Mouse (Mus musculus) MEL (cell line): ENCODE measurements around the gene Med11. TPM values are rescaled to one million over a fixed set of nuclear protein-coding genes. Genes with fewer than 3 reads are reported as not detected.
A peak's percentile ranks its signal among the peaks of the same experiment; 100 is the strongest.

Source experiments
- DNase-seq: peaks from one replicate; pipeline ENCODE4 v3.0.0; 2011; ENCODE audit warnings: low read depth, low spot score
- H3K27ac ChIP-seq: 2 replicates; pipeline ENCODE4 v1.5.1; 2012; ENCODE audit warnings: low read depth, mild to moderate bottlenecking, control low read depth, low read length, moderate library complexity; ENCODE audit not compliant: control insufficient read depth
- H3K27me3 ChIP-seq, 2 experiments: fragments of 150-350 bp in 1 of 2; sonication (generic) in 1 of 2; 2 replicates each; pipeline ENCODE4 v1.6.1; 2012; ENCODE audit warnings: low read length in 2 of 2, mild to moderate bottlenecking in 2 of 2, improper control_type of control experiment in 1 of 2, moderate library complexity in 1 of 2; ENCODE audit not compliant: insufficient read depth in 2 of 2, control insufficient read depth in 1 of 2
- H3K36me3 ChIP-seq, 2 experiments: 2 replicates each; pipeline ENCODE4 v1.6.1; 2012 to 2014; ENCODE audit warnings: low read length in 2 of 2, improper control_type of control experiment in 1 of 2, inconsistent platforms in 1 of 2, mild to moderate bottlenecking in 1 of 2; ENCODE audit not compliant: insufficient read depth in 2 of 2, control insufficient read depth in 1 of 2
- H3K4me1 ChIP-seq, 2 experiments: fragments of 150-350 bp in 1 of 2; sonication (generic) in 1 of 2; 2 replicates each; pipeline ENCODE4 v1.6.1; 2012; ENCODE audit warnings: low read length in 2 of 2, improper control_type of control experiment in 1 of 2, mild to moderate bottlenecking in 1 of 2; ENCODE audit not compliant: insufficient read depth in 2 of 2, control insufficient read depth in 1 of 2
- H3K4me3 ChIP-seq, 2 experiments: fragments of 150-350 bp in 1 of 2; sonication (generic) in 1 of 2; 2 replicates each; pipeline ENCODE4 v1.5.1; 2012; ENCODE audit warnings: low read depth in 2 of 2, low read length in 2 of 2, mild to moderate bottlenecking in 2 of 2, moderate library complexity in 2 of 2, control low read depth in 1 of 2, improper control_type of control experiment in 1 of 2; ENCODE audit not compliant: control insufficient read depth in 1 of 2, insufficient read depth in 1 of 2
- H3K79me2 ChIP-seq: 2 replicates; pipeline ENCODE4 v1.6.1; 2012; ENCODE audit warnings: mild to moderate bottlenecking, low read length, moderate library complexity; ENCODE audit not compliant: control insufficient read depth, poor library complexity, insufficient read depth
- H3K9ac ChIP-seq: 2 replicates; pipeline ENCODE4 v1.6.1; 2012; ENCODE audit warnings: low read depth, mild to moderate bottlenecking, control low read depth, low read length, moderate library complexity; ENCODE audit not compliant: control insufficient read depth, poor library complexity, severe bottlenecking
- H3K9me3 ChIP-seq: fragments of 150-350 bp; sonication (generic); replicated peaks from 2 replicates; pipeline ENCODE4 v1.6.1; 2012; ENCODE audit warnings: mild to moderate bottlenecking, low read length, improper control_type of control experiment, moderate library complexity; ENCODE audit not compliant: insufficient read depth
- E2F4 ChIP-seq: IDR thresholded peaks from 2 replicates; pipeline ENCODE4 v1.6.1; 2011; ENCODE audit warnings: low read depth, low read length, improper control_type of control experiment, borderline replicate concordance
- ELF1 ChIP-seq: IDR thresholded peaks from 2 replicates; pipeline ENCODE4 v1.6.1; 2014; ENCODE audit warnings: low read depth, mild to moderate bottlenecking, inconsistent platforms, low read length, improper control_type of control experiment, moderate library complexity
- EP300 ChIP-seq, 2 experiments: IDR thresholded peaks; 2 replicates each; pipeline ENCODE4 v1.6.1; 2011; ENCODE audit warnings: improper control_type of control experiment in 2 of 2, low read length in 2 of 2, low read depth in 1 of 2, mild to moderate bottlenecking in 1 of 2
- ETS1 ChIP-seq: IDR thresholded peaks from 2 replicates; pipeline ENCODE4 v1.6.1; 2012; ENCODE audit warnings: low read depth, mild to moderate bottlenecking, inconsistent platforms, low read length, improper control_type of control experiment, moderate library complexity
- GABPA ChIP-seq: IDR thresholded peaks from 2 replicates; pipeline ENCODE4 v1.6.1; 2012; ENCODE audit warnings: low read depth, mild to moderate bottlenecking, inconsistent platforms, low read length, improper control_type of control experiment, moderate library complexity
- JUND ChIP-seq: IDR thresholded peaks from 2 replicates; pipeline ENCODE4 v1.6.1; 2011; ENCODE audit warnings: low read depth, mild to moderate bottlenecking, improper control_type of control experiment, low read length
- MAFK ChIP-seq: IDR thresholded peaks from 2 replicates; pipeline ENCODE4 v1.6.1; 2011; ENCODE audit warnings: low read depth, mild to moderate bottlenecking, low read length, improper control_type of control experiment, borderline replicate concordance
- MAZ ChIP-seq: IDR thresholded peaks from 2 replicates; pipeline ENCODE4 v1.6.1; 2012; ENCODE audit warnings: low read depth, mild to moderate bottlenecking, inconsistent platforms, low read length, improper control_type of control experiment
- MXI1 ChIP-seq: IDR thresholded peaks from 2 replicates; pipeline ENCODE4 v1.6.1; 2011; ENCODE audit warnings: mild to moderate bottlenecking, low read depth, low read length, improper control_type of control experiment
- MYB ChIP-seq: IDR thresholded peaks from 2 replicates; pipeline ENCODE4 v1.6.1; 2011; ENCODE audit warnings: mild to moderate bottlenecking, low read depth, low read length, improper control_type of control experiment
- MYC ChIP-seq: IDR thresholded peaks from 2 replicates; pipeline ENCODE4 v1.6.1; 2011; ENCODE audit warnings: low read depth, mild to moderate bottlenecking, low read length, improper control_type of control experiment, moderate library complexity
- POLR2A ChIP-seq, 2 experiments: IDR thresholded peaks; 2 replicates each; pipeline ENCODE4 v1.6.1; 2011 to 2012; ENCODE audit warnings: low read length in 2 of 2, mild to moderate bottlenecking in 2 of 2, control low read depth in 1 of 2, improper control_type of control experiment in 1 of 2, low read depth in 1 of 2, moderate library complexity in 1 of 2; ENCODE audit not compliant: control insufficient read depth in 1 of 2, insufficient read depth in 1 of 2, poor library complexity in 1 of 2
- POLR2AphosphoS2 ChIP-seq: IDR thresholded peaks from 2 replicates; pipeline ENCODE4 v1.6.1; 2011; ENCODE audit warnings: low read length, improper control_type of control experiment
- POLR2AphosphoS5 ChIP-seq: IDR thresholded peaks from 2 replicates; pipeline ENCODE4 v1.6.1; 2012; ENCODE audit warnings: low read depth, borderline replicate concordance, mild to moderate bottlenecking, inconsistent platforms, low read length, moderate library complexity, mixed read lengths
- RCOR1 ChIP-seq: IDR thresholded peaks from 2 replicates; pipeline ENCODE4 v1.6.1; 2012; ENCODE audit warnings: low read depth, mild to moderate bottlenecking, inconsistent platforms, low read length, improper control_type of control experiment
- SMC3 ChIP-seq: IDR thresholded peaks from 2 replicates; pipeline ENCODE4 v1.6.1; 2011; ENCODE audit warnings: low read depth, low read length, improper control_type of control experiment
- TBP ChIP-seq: IDR thresholded peaks from 2 replicates; pipeline ENCODE4 v1.8.0; 2011; ENCODE audit warnings: low read depth, low read length, improper control_type of control experiment
- UBTF ChIP-seq: IDR thresholded peaks from 2 replicates; pipeline ENCODE4 v1.6.1; 2012; ENCODE audit warnings: low read depth, mild to moderate bottlenecking, inconsistent platforms, low read length, improper control_type of control experiment, moderate library complexity, borderline replicate concordance; ENCODE audit not compliant: insufficient read depth
- USF1 ChIP-seq: IDR thresholded peaks from 2 replicates; pipeline ENCODE4 v1.6.1; 2014; ENCODE audit warnings: low read depth, mild to moderate bottlenecking, inconsistent platforms, low read length, improper control_type of control experiment, moderate library complexity
- USF2 ChIP-seq, 2 experiments: IDR thresholded peaks; 2 replicates each; pipeline ENCODE4 v1.6.1; 2011 to 2012; ENCODE audit warnings: improper control_type of control experiment in 2 of 2, low read length in 2 of 2, borderline replicate concordance in 1 of 2, inconsistent platforms in 1 of 2, low read depth in 1 of 2, mild to moderate bottlenecking in 1 of 2; ENCODE audit not compliant: insufficient read depth in 1 of 2
- ZC3H11A ChIP-seq: IDR thresholded peaks from 2 replicates; pipeline ENCODE4 v1.6.1; 2012; ENCODE audit warnings: low read depth, mild to moderate bottlenecking, inconsistent platforms, low read length, improper control_type of control experiment
- ZMIZ1 ChIP-seq: IDR thresholded peaks from 2 replicates; pipeline ENCODE4 v1.6.1; 2012; ENCODE audit warnings: low read depth, mild to moderate bottlenecking, inconsistent platforms, low read length, improper control_type of control experiment, moderate library complexity
- polyA plus RNA-seq, 2 experiments: library from polyadenylated mRNA; stranded (reverse) in 1 of 2; unstranded in 1 of 2; fragments of >175 nt in 1 of 2; fragments of >200 nt in 1 of 2; gene quantifications; 2 replicates each; pipeline versions ENCODE4 v1.2.1 to v1.2.4; 2012; ENCODE audit warnings: low replicate concordance in 2 of 2, low read depth in 1 of 2; ENCODE audit not compliant: insufficient read length in 2 of 2, insufficient read depth in 1 of 2, missing spikeins in 1 of 2
- total RNA-seq: library from RNA; depleted of rRNA; stranded (reverse); fragments of 300-350 nt; gene quantifications from 2 replicates; pipeline ENCODE4 v1.2.3, GENCODE M21; 2012

Gene Med11
- total and polyA plus RNA-seq, 3 experiments, result 40.0 to 43.0 TPM; not detected in 1

DNA sequence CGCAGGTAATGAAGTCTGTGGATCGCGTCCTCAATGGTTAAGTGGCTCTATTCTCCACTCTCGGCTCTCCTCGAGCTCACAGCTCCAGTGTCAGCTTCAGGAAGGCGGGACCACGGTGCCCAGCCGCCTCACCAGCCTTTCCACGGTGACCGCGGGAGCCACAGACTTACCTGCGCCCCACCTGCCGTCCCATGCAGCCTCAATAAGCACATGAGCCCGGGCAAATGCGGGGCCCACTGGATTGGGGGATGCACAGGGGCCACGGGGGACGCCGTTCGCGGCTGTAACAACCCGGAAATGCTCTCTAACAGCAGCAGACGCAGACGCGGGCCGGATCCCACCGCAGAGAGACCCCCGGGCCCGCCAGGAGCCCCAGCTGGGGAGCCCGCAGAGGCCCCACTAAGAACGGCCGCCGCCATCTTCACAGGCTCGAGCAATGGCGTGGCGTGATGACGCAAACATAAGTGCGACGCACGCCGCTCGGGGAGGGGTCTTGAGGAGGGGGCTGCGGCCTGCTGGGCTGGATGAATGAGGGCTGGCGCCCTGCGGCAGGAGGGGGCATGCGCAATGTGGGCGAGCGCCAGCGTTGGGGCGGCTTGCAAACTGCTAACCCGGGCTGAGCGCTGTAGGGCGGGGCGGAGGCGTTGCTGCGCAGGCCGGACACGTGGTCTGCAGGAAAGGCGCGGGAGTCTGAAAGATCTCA, 42.0 kb upstream of the Med11 start, which contains the start of gene Pelp1 (continued):
- TF ChIP-seq MYC (peak; percentile 98; the same call in 1 of the 2 replicates), E2F4 (peak; percentile 81; the same call in 1 of the 2 replicates), UBTF (no peak), ETS1 (peak; percentile 67), EP300 (IDR thresholded peaks at IDR 0.05; ENCODE audit: low read depth in 1 of 2, low read length in 2 of 2) (peak in 1 of 2 experiments; percentile 55; a peak in 2 of 4 replicates), SMC3 (no peak), RCOR1 (no peak; the same call in 1 of the 2 replicates), JUND (no peak), ZC3H11A (peak; percentile 21; the same call in 1 of the 2 replicates), GABPA (no peak), POLR2AphosphoS5 (no peak), ZMIZ1 (peak; percentile 93), USF1 (peak; percentile 95), MAFK (no peak), ELF1 (peak; percentile 62; the same call in 1 of the 2 replicates), POLR2AphosphoS2 (peak; percentile 87), MXI1 (peak; percentile 99)

DNA sequence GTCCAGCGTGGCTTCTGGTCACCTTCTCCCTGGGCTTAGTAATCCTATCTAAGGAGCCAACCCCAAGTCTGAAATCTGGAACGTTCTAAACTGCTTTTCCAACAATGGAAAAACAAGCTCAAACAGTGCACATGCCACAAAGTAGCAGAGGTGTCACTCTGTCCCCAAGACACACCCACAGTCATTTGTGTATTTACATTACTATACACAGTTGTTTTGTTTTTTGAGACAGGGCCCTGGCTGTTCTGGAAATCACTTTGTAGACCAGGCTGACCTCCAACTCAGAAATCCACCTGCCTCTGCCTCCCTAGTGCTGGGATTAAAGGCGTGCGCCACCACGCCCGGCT, 41.4 kb upstream of the Med11 start:
- Histone ChIP-seq H3K9ac (peak overlapping the region; percentile 93), H3K27me3 (no peaks in the 10 kb centered on the region), H3K9me3 (no peaks in the 10 kb centered on the region), H3K4me3 (peak overlapping the region; percentile 39 to 93), H3K4me1 (peaks cover 5 to 13% of the 10 kb centered on the region in 2 experiments; a peak in 3 of 4 replicates), H3K79me2 (peaks cover 42% of the 10 kb centered on the region), H3K27ac (peak overlapping the region; percentile 79), H3K36me3 (peaks cover 0 to 15% of the 10 kb centered on the region in 2 experiments; a peak in 3 of 4 replicates)
- TF ChIP-seq MYC (no peak; the same call in 1 of the 2 replicates), MYB (no peak), USF2 (IDR thresholded peaks at IDR 0.05; ENCODE audit: borderline replicate concordance in 1 of 2, insufficient read depth in 1 of 2, low read depth in 1 of 2, low read length in 2 of 2) (no peak), SMC3 (no peak), MAZ (no peak), TBP (no peak), MXI1 (no peak), POLR2A (IDR thresholded peaks at IDR 0.05; ENCODE audit: control insufficient read depth in 1 of 2, insufficient read depth in 1 of 2, low read depth in 1 of 2, low read length in 2 of 2, poor library complexity in 1 of 2) (no peak; a peak in 1 of 4 replicates)
- DNase-seq, result no peak
